Mouse (Mus musculus): ENCODE results near the gene Gm10260. TPM values are rescaled to one million over a fixed set of nuclear protein-coding genes. Genes with fewer than 3 reads are reported as not detected.

The Gm10260 gene
- polyA plus RNA-seq (2016; fragmentation: Nextera tagmentation; extraction: Ambion mirVana): 5.0 and 5.4 TPM in 2 replicates

DNA sequence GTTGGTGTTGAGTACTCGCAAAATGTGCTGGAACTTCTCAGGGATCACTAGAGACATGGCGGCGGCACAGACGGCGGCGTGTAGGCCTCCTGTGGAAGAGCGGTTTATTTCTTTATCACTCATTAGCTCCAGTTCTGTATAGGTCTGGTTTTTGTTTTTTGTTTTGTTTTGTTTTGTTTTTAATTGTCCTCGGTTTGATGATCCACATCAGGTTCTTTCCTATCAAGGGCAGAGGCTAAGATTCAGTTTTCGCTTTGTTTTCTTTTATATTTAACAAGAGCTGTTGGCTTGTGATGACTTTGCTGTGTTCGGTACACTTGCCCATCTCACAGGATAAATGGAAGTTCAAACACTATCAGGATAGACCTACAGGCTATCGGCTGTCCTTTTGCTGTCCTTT lies at the start of gene Gm10260:
TSS of gene Gm10260 (minus strand) at position 101 of the 400 bp plus-strand sequence.
- Histone ChIP-seq H3K27ac (replicated peaks) (no peak within 1 kb of the TSS), H3K4me3 (no peak within 1 kb of the TSS), H3K9me3 (no peaks in the 10 kb centered on the region), H3K36me3 (replicated peaks) (no peaks in the 10 kb centered on the region), H3K4me1 (peaks cover 14% of the 10 kb centered on the region), H3K27me3 (replicated peaks; ENCODE audit: low read depth, poor library complexity, severe bottlenecking) (no peaks in the 10 kb centered on the region)
- no peak for DNase-seq (ENCODE audit: low spot score)
- WGBS: 97% methylated on average over 11 of the region's 11 CpGs

DNA sequence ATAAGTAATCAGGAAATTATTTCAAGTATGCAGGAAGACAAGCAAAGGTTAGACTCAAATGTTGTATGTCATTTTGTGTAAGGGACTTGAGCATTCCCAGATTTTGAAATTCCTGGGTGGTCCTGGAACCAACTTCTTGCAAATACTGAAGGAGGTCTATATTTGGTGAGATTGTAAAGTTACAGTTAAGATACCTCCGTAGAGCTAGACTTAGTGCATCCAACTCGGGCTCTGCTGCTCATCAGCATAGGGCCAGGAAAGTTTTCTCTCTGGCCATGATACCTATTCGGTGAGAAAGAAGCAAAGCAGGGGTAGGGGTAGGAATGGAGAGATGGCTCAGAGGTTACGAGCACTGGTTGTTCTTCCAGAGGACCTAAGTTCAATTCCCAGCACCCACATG lies 49.4 kb upstream of the Gm10260 start:
- Histone ChIP-seq H3K9me3 (no peaks in the 10 kb centered on the region), H3K36me3 (replicated peaks) (no peaks in the 10 kb centered on the region), H3K27ac (replicated peaks) (no peak overlapping the region), H3K4me3 (no peak overlapping the region), H3K4me1 (peaks cover 9% of the 10 kb centered on the region), H3K27me3 (replicated peaks; ENCODE audit: low read depth, poor library complexity, severe bottlenecking) (no peaks in the 10 kb centered on the region)
- WGBS: 92% methylated on average over 4 of the region's 4 CpGs
- DNase-seq (ENCODE audit: low spot score): no peak

DNA sequence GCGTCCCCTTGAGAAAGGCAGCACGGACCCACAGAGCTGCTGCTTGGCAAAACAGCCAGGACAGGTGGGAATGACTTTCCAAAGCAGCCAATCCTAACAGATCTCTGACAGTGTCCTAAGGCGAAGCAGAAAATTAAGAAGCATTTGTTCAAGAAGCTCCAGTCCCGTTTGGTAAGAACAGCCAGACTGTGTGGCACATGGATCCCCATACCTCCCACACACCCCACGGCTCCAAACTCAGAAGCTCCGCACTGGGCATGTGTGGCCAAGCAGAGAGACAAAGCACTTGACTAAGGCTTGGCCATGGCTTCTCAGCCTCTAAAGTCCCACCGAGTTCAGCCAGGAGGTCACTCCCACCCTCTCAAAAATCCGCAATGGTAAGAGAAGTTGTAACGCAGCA lies 45.5 kb upstream of the Gm10260 start:
- Histone ChIP-seq H3K27me3 (replicated peaks; ENCODE audit: low read depth, poor library complexity, severe bottlenecking) (no peaks in the 10 kb centered on the region), H3K36me3 (replicated peaks) (no peaks in the 10 kb centered on the region), H3K4me3 (no peak overlapping the region), H3K27ac (replicated peaks) (no peak overlapping the region; the same call in 1 of the 2 replicates), H3K4me1 (peaks cover 21% of the 10 kb centered on the region), H3K9me3 (no peaks in the 10 kb centered on the region)
- 86% methylated on average over 9 of the region's 9 CpGs for WGBS
- DNase-seq (ENCODE audit: low spot score): peak; percentile 6

DNA sequence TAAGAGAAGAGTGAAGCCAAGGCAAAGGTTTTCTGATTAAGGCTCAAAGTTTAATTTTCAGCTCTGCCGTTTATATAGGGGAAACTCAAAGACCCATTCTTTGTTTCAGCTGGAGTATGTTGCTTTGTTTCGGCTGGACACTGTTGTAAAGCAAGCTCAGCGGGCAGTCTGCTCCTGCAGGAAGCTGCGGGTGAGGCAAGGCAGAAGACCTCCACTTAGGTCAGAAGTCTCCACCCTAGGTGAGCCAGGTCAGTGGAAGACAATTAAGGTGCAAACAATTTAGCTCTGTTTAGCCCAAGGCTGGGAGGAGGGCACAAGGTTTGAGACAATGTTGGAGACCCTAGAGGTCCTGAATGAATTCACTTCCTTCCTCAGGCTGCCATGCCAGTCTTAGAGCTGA lies 42.0 kb upstream of the Gm10260 start:
- Histone ChIP-seq H3K9me3 (no peaks in the 10 kb centered on the region), H3K4me3 (no peak overlapping the region), H3K27ac (replicated peaks) (no peak overlapping the region), H3K27me3 (replicated peaks; ENCODE audit: low read depth, poor library complexity, severe bottlenecking) (0 out of 2 replicates have a peak, but pooled peaks cover 3% of the 10 kb centered on the region), H3K36me3 (replicated peaks) (no peaks in the 10 kb centered on the region), H3K4me1 (peaks cover 48% of the 10 kb centered on the region)
- 47% methylated on average over 4 of the region's 4 CpGs for WGBS
- peak; percentile 7 for DNase-seq (ENCODE audit: low spot score)

- peaks cover 55% of the 10 kb centered on the region for H3K4me1 ChIP-seq
- H3K36me3 ChIP-seq (replicated peaks): no peaks in the 10 kb centered on the region
- H3K4me3 ChIP-seq: no peak overlapping the region
- peaks cover 3% of the 10 kb centered on the region; the same call in 1 of the 2 replicates for H3K27me3 ChIP-seq (replicated peaks; ENCODE audit: low read depth, poor library complexity, severe bottlenecking)
- H3K9me3 ChIP-seq: no peaks in the 10 kb centered on the region
- DNase-seq (ENCODE audit: low spot score): peak; percentile 57
- WGBS: 8% methylated on average over 5 of the region's 5 CpGs
- H3K27ac ChIP-seq (replicated peaks): 0 out of 2 replicates have a peak overlapping the region, but pooled peaks have one; percentile 45
These were observed 37.0 kb upstream of the Gm10260 start for GRCm38 (mm10) chr13:97797462-97797861.

GRCm38 (mm10) chr13:97794780-97795179 lies 34.3 kb upstream of the Gm10260 start:
- H3K27me3 ChIP-seq (replicated peaks; ENCODE audit: low read depth, poor library complexity, severe bottlenecking): peaks cover 3% of the 10 kb centered on the region; the same call in 1 of the 2 replicates
- 83% methylated on average over 1 of the region's 1 CpGs for WGBS
- no peak for DNase-seq (ENCODE audit: low spot score)
- H3K27ac ChIP-seq (replicated peaks): no peak overlapping the region
- no peak overlapping the region for H3K4me3 ChIP-seq
- no peaks in the 10 kb centered on the region for H3K36me3 ChIP-seq (replicated peaks)
- H3K9me3 ChIP-seq: no peaks in the 10 kb centered on the region
- peaks cover 50% of the 10 kb centered on the region for H3K4me1 ChIP-seq

DNA sequence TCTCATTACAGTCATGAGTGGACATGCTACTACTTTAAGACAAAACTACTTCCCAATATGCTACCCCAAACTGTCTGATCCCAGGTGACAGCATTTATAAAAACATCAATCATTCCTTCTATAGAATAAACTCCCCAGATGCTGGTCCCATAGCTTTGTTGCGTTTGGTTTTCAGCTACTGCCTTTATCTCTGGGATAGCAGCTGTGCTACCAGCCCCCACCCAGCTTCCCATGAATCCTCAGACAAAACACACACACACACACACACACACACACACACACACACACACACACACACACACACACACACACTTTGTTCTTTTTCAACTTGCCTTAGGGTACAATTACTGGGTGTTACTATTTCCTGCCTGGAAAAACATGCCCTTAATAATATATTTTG lies 33.5 kb upstream of the Gm10260 start:
- DNase-seq (ENCODE audit: low spot score): no peak
- no peak overlapping the region for H3K27ac ChIP-seq (replicated peaks)
- peaks cover 50% of the 10 kb centered on the region for H3K4me1 ChIP-seq
- no peak overlapping the region for H3K4me3 ChIP-seq
- 73% methylated on average over 1 of the region's 1 CpGs for WGBS
- no peaks in the 10 kb centered on the region for H3K36me3 ChIP-seq (replicated peaks)
- peaks cover 3% of the 10 kb centered on the region; the same call in 1 of the 2 replicates for H3K27me3 ChIP-seq (replicated peaks; ENCODE audit: low read depth, poor library complexity, severe bottlenecking)
- H3K9me3 ChIP-seq: no peaks in the 10 kb centered on the region

DNA sequence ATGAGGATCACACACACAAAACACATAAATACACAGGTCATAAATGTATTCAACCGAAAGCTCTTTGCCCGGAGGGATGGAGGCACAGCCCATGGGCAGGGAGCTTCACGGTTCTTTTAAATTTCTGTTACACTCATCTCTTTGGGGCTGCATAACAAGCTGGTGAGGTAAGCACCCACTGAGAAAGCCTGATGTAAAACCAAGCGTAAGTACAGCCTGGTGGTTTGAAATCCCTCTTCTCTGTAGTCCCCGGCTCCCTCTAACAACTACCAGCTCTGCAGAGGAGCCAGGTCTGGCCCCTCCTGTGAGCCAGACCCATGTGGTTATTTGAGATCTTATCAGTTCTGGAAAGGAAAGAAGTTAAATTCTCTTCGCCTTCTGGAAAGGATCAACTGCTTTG lies 31.2 kb upstream of the Gm10260 start:
- Histone ChIP-seq H3K27ac (replicated peaks) (peak overlapping the region; percentile 57), H3K4me1 (peaks cover 29% of the 10 kb centered on the region), H3K27me3 (replicated peaks; ENCODE audit: low read depth, poor library complexity, severe bottlenecking) (no peaks in the 10 kb centered on the region; the same call in 1 of the 2 replicates), H3K9me3 (no peaks in the 10 kb centered on the region), H3K36me3 (replicated peaks) (no peaks in the 10 kb centered on the region), H3K4me3 (no peak overlapping the region)
- 59% methylated on average over 6 of the region's 6 CpGs for WGBS
- peak; percentile 53 for DNase-seq (ENCODE audit: low spot score)

DNA sequence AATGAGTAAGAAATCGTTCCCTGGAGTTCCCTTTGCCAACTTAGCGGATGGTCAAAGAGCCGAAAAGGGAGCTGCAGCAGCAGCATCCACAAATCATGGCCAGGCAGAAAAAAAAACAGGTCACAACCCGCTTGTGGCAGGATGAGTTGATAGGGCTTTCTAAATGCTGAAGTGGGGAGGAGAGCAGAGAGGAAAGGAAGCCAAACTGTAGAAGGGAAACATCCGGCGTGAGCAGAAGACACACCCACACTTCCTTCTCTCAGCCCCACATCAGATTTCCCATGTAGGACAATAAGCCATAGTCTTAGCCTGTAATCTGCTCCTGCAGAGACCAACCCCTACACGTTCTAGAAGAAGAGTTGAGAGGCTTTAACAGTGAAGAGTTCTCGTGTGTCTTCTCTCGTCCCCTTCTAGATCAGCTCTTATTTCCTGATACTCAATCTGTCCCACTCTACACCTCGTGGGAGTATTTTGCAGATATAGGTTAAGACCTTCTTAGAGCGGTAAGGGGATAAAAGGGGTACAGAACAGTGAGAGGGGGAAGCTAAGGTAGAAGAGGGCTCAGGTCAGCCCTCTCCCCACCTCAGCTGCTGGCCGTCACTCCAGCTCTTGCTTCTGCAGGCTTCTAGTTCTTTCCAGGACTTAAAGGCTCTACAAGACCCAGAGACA lies 29.5 kb upstream of the Gm10260 start:
- WGBS: 83% methylated on average over 12 of the region's 12 CpGs
- no peaks in the 10 kb centered on the region for H3K36me3 ChIP-seq (replicated peaks)
- H3K4me3 ChIP-seq: no peak overlapping the region
- no peak for DNase-seq (ENCODE audit: low spot score)
- no peak overlapping the region for H3K27ac ChIP-seq (replicated peaks)
- H3K27me3 ChIP-seq (replicated peaks; ENCODE audit: low read depth, poor library complexity, severe bottlenecking): no peaks in the 10 kb centered on the region
- H3K4me1 ChIP-seq: peaks cover 33% of the 10 kb centered on the region
- no peaks in the 10 kb centered on the region for H3K9me3 ChIP-seq

GRCm38 (mm10) chr13:97785167-97785835 lies 24.9 kb upstream of the Gm10260 start:
- Histone ChIP-seq H3K4me1 (peaks cover 34% of the 10 kb centered on the region), H3K4me3 (no peak overlapping the region), H3K36me3 (replicated peaks) (no peaks in the 10 kb centered on the region), H3K9me3 (no peaks in the 10 kb centered on the region), H3K27ac (replicated peaks) (no peak overlapping the region), H3K27me3 (replicated peaks; ENCODE audit: low read depth, poor library complexity, severe bottlenecking) (no peaks in the 10 kb centered on the region)
- peak; percentile 30 for DNase-seq (ENCODE audit: low spot score)
- WGBS: 67% methylated on average over 10 of the region's 10 CpGs

DNA sequence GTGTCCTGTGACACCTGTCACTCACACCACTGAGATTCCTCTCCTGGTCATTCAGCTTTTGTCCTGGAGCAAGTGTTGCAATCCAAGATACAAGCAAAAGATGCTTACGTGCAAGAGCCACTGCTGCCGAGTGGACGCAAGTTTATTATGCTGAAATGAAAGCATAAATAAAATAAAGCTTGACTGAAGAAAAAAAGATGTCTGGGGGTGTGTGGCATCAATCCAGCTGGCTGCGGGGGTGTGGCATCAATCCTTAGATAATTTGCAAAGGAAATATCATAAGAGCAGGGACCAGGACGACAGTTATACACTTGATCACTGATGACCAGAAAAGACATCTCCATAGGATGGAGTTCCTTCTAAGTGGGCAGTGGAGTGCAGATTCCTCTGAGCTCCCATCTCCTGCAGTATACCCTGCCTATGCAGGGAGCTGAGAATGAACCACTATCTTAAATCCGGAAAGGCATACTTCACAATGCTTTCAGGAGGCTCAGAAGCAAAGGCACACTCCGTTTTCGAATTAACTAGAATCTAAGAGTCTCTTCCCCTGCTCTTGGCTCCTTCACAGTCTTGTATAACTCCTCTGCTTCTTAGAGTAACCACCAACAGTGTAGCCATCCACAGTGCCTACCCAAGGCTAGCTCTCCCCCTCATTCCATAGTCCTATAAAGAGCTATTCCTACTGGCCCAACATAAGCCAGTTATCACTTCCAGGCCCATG lies 23.2 kb upstream of the Gm10260 start:
- Histone ChIP-seq H3K4me3 (no peak overlapping the region), H3K27ac (replicated peaks) (no peak overlapping the region), H3K36me3 (replicated peaks) (no peaks in the 10 kb centered on the region), H3K4me1 (peaks cover 30% of the 10 kb centered on the region), H3K27me3 (replicated peaks; ENCODE audit: low read depth, poor library complexity, severe bottlenecking) (no peaks in the 10 kb centered on the region), H3K9me3 (no peaks in the 10 kb centered on the region)
- WGBS: 90% methylated on average over 8 of the region's 8 CpGs
- no peak for DNase-seq (ENCODE audit: low spot score)

GRCm38 (mm10) chr13:97782063-97782462 lies 21.6 kb upstream of the Gm10260 start:
- Histone ChIP-seq H3K27me3 (replicated peaks; ENCODE audit: low read depth, poor library complexity, severe bottlenecking) (no peaks in the 10 kb centered on the region), H3K4me1 (peaks cover 30% of the 10 kb centered on the region), H3K27ac (replicated peaks) (no peak overlapping the region), H3K9me3 (no peaks in the 10 kb centered on the region), H3K36me3 (replicated peaks) (no peaks in the 10 kb centered on the region), H3K4me3 (no peak overlapping the region)
- 39% methylated on average over 7 of the region's 7 CpGs for WGBS
- no peak for DNase-seq (ENCODE audit: low spot score)
